Mouse (Mus musculus) kidney, postnatal 36 days (tissue): ENCODE results near the gene Rcor2.

Experiments used
- DNase-seq, 2 experiments: peaks; one replicate each; pipeline ENCODE4 v3.0.0; 2021 to 2022; ENCODE audit warnings: mixed read lengths in 2 of 2

The Rcor2 gene

GRCm38 (mm10) chr19:7295071-7295658 is 28.0 kb downstream of the Rcor2 start:
- peak; percentile 80 to 82 for DNase-seq

- peak; percentile 46 to 57 for DNase-seq
Observed at GRCm38 (mm10) chr19:7295959-7296358, 28.8 kb downstream of the Rcor2 start.

GRCm38 (mm10) chr19:7299052-7299451 is 31.9 kb downstream of the Rcor2 start:
- no peak for DNase-seq

DNA sequence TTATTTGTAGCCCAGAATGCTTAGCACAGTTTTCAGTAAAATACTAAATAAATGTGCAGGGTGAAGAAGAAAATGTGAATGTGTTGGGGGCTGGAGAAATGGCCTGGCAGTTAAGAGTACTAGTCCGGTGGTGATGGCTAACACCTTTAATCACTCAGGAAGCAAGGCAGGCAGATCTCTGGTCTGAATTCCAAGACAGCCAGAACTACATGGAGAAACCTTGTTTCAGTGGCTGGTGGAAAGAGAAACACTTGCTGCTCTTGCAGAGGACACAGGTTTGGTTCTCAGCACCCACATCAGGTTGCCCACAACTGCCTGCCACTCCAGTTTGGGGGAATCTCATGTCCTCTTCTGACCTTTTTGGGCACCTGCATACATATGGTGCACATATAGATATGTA is 33.0 kb downstream of the Rcor2 start:
- DNase-seq = no peak

DNA sequence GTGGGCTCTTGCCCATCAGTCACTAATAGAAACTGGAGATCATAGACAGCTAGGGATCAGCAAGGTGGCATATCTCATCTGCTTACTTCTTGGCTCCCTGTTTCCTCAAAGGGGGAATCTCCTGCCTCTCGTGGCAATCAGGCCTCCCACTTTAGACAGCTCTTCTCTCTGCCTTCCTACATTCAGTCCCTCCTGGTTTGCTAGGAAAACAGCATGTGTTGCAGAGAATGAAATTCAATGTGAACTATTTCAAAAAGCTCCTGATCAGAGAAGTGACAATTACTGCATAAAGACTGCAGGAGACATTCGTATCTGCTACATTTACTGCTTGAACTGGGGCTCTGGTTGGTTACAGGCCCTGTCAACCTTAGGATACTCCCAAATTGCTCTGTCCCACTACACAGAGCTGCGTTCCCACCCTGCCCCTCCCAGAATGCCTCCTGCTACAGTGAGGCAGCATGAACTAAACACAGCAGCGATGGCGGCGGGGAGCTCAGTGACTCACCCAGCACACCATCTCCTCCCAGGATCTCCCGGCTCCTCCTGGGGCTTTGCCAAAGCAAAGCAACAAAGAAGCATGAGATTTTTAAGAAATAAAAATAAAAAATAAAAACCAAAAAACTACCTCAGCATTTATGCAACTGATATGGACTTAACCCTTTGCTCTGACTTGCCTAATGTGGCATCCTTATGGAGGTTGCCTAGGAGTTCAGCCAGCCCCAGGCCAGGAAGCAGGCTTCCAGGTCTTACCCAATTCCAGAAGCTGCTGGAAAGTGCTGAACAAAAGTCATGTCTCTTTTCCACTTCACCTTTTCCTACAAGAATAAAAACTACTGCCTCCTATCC is 34.7 kb downstream of the Rcor2 start:
- peak in 1 of 2 experiments; percentile 59 for DNase-seq

DNA sequence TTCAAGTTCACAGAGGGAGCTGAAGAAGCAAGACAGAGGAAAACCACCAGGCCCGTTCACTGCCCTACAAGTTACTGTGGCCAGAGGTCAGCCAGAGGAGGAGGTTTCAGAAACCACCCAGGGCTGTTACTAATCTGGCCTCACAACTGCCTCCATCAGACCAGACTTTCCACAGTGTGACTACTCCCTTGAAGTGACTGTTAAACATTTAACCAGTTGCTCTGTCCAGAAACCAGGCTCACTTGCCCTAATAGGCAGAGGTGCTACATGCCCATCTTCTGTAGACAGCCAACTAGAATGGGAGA is 35.3 kb downstream of the Rcor2 start:
- peak; percentile 68 to 88 for DNase-seq

DNA sequence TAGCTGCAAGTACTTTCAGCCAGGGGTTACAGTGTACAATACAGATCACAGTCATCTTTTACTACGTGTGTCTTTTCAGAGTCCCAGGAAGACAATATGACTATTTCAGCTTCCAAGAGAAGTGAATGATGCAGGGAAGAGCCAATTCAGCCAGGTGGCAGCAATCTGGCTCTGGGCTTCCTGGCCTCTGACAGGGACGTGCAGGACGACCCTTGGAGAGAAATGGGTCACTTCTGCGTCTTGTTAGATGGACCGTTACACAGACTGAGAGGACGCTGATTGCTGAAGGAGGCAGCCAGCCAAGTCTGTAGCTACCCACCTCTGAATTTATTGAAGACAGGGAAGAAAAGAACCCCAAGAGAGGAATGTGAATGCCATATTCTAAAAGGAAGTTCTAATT is 36.7 kb downstream of the Rcor2 start:
- DNase-seq = no peak

- DNase-seq = no peak
Observed at GRCm38 (mm10) chr19:7304801-7305200, 37.7 kb downstream of the Rcor2 start.

DNA sequence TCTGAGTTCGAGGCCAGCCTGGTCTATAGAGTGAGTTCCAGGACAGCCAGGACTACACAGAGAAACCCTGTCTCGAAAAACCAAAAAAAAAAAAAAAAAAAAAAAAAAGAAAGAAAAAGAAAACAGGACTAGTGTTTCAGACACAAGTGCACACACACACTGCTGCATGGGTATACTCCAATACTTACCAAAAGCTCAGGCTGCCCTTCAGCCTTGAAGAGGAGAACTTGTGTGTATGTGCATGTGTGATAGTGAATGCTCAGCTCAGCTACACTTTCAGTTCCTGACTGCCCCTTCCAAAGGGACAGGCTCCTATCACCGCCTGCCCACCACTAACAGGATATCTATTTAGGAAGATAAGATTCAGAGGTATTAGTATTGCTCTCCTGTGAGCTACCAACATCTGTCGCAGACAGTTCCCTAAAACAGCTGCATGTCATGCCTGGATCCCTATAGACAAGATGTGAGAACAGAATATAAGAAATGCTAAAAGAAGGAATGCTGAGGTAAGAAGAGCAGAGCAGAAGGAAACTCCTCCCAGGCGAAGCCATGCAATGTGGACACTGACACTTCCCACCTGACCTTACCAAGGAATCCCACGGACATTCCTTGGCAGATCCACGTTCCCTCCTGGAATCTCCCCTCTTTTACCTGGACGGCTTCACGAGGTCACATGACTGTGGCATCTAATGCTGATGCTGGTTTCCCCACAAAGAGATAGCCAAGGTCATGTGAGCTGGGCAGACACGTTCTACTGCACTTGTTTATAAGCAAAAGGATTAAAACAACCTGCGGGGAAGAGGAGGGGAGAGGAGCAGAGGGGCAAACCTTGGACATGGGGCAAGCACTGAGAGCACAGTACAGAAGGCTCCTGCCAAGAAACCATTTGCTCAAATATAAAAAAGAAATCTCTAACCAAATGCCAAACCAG is 38.5 kb downstream of the Rcor2 start:
- peak; percentile 74 to 85 for DNase-seq

DNA sequence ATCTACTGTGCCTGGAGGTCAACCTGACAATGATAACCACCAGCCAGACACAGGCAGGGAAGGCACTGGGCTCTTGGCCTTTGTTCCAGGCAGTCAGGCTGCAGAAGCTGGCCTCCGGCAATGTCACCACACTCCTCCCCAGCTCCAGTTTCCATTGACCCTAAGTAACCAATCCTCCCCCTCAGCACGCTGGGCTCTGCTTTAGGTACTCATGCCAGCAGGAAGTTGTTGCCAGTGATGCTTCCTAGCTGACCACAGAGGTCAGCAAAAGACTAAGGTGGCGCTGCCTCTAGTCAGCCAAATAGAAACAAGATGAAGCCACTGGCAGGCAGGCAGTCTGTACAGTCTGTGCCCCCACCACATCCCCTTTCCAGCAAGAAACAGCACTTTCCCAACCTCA is 39.8 kb downstream of the Rcor2 start:
- peak; percentile 73 to 78 for DNase-seq

GRCm38 (mm10) chr19:7307995-7308770 is 41.1 kb downstream of the Rcor2 start:
- DNase-seq = peak; percentile 86 to 87

DNA sequence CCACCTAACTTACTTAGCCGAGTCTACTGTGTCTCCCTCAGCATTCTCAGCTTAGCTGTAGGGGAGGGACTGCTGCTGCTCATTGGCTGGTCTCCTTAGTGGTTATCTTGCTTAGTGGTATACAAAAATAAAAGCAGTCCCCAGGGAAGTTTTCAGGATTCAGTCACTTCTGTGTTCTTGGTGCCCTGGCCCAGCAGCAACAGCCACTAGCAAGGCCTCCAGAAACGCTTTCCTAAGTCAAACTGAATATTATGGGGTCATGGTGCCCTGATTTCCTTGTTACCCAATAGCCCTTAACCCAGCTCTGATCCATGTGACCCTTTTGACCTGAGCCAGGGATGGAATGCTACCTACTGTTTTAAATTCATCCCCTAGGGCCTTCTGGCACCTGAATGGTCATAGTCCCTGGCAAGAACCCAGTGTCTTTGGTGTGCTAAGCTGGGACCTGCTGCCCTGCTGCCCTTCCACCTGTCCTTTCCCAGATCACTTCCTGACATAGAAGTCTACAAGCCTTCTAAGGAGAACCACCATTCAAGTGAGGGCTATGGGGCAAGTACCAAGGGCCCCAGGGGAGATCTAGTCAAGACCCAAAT is 42.7 kb downstream of the Rcor2 start:
- peak; percentile 74 to 88 for DNase-seq

GRCm38 (mm10) chr19:7310704-7311103 is 43.6 kb downstream of the Rcor2 start:
- peak; percentile 81 to 86 for DNase-seq

GRCm38 (mm10) chr19:7311306-7311705 is 44.2 kb downstream of the Rcor2 start:
- DNase-seq = peak in 1 of 2 experiments; percentile 42

DNA sequence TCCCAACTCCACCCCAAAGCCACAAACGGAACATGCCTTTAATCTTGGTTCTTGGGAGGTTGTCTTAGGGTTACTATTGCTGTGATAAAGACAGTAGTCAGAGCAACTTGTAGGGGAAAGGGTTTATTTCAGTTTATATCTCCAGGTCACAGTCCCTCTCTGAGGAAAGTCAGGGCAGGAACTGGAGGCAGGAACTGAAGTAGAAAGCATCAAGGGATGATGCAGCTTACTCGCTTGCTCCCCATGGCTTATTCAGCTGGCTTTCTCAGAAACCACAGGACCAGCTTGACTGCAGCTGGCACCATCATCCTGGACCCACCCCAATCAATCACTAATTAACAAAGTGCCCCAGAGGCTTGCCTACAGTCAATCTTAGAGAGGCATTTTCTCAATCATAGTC is 46.5 kb downstream of the Rcor2 start:
- DNase-seq = peak; percentile 44 to 48

DNA sequence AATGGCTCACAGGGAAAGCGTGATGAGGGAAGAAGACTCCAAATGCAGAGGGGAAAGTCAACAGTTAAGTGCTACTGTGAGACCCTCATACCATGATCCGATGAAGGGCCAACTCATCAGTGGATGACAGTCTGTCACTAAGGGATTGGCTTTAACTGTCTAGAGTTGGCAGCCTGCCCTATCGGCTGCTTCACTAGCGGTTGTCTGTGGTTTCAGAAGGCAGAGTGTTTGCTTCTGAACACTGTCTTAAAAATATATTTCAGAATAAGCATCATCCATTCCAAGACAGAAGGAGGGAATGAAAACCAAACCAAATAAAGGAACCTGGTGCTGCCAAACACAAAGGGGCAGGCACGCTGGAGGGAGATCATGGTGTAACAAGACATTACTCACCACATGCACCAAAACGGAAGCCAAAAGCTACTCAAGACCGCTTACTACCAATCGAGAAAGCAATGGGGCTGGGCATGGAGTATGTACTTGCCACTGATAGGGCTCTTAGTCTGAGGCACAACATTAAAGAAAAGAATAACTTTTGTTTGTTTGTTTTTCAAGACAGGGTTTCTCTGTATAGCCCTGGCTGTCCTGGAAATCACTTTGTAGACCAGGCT is 48.0 kb downstream of the Rcor2 start:
- DNase-seq = peak in 1 of 2 experiments; percentile 56

GRCm38 (mm10) chr19:7315587-7315984 is 48.5 kb downstream of the Rcor2 start:
- no peak for DNase-seq

DNA sequence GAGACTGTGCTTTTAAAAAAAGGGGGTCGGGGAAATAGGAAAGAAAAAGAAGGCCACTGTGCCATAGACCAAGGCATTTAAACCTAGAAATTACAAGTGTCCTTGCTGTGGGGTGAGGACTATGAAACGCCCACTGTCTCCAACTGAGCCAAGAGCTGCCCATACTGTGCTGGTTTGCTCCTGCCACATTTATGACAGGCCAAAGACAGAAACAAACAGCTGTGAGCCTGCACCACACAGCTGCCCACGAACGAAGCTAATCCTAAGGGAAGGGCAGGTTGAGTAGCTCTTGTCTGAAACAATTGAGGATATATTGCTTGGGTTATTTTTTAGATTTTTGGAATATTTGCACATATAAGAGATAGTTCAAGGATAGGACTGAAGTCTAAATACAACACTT is 49.7 kb downstream of the Rcor2 start:
- no peak for DNase-seq

DNA sequence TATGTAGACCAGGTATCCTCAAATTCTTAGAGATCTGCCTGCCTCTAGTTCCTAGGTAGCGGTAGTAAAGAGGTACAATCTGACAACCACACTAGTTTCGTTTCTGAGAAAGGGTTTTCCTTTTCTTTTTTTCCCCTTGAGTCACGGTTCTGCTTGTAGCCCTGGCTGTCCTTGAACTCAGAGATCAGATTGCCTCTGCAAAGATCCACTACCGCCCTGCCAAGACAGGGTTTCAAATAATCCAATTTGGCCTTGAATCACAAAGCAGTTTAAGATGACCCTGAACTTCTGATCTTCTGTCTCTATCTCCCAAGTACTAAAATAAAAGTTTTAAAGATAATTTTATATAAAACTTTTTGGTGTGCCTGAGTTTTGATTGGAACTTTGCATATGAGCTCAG is 50.6 kb downstream of the Rcor2 start:
- no peak for DNase-seq

DNA sequence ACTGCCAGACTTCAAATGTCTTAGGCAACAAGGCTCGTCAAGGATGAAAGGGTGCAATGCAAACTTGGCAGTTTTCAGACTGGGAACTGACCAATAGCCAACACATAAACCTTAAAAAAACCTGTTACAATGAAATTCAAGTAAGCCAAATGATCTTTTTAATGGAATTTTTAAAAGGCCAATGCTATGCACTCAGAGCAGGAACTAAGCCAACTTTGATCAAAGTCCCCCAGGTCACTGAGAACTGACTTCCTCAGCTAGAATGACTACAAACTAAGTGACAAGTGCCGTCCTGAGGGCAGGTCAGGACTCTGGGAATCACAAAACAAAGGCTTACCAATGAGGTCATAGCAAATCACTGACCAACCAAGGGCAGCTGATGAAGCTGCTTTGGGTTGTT is 53.1 kb downstream of the Rcor2 start:
- DNase-seq = peak; percentile 47 to 66

- DNase-seq = no peak
Observed at GRCm38 (mm10) chr19:7321391-7321790, 54.3 kb downstream of the Rcor2 start.
